Mouse (Mus musculus): Measurements from ENCODE around the gene Tnc. TPM values are rescaled to one million over a fixed set of nuclear protein-coding genes. Genes with fewer than 3 reads are reported as not detected.
A peak's percentile ranks its signal among the peaks of the same experiment; 100 is the strongest.

Tnc gene
- polyA plus RNA-seq, 1 experiment from 2014 or later: 44.1 TPM

DNA sequence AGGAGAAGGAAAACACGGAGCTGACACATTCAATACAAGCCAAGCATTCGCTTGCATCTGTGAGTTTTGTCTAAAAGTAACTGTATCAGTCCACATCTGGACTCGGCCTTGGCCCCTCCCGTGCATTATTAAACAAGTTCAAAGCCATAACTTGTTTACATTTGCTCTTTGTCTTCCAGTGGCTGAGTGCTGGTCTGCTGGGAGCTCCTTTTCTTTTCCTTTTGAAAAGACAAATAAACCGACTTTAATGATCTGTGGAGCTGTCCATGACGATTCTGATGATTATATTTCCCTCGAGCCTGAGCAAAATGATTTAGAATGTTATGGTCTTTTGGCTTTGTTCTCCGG is 63.7 kb downstream of the Tnc start:
- H3K36me3 ChIP-seq (ENCODE audit: control insufficient read depth, insufficient read depth): no peaks in the 10 kb centered on the region
- no peak overlapping the region for H3K4me2 ChIP-seq (ENCODE audit: low read length)
- 65% methylated on average over 8 of the region's 8 CpGs for WGBS
- no peaks in the 10 kb centered on the region for H3K4me1 ChIP-seq (replicated peaks; ENCODE audit: control insufficient read depth, insufficient read depth, low read length)
- no peak for ATAC-seq
- no peak overlapping the region for H3K27ac ChIP-seq (ENCODE audit: low read length)
- H3K27me3 ChIP-seq (replicated peaks; ENCODE audit: control insufficient read depth, insufficient read depth, low read length): no peaks in the 10 kb centered on the region
- H3K9me3 ChIP-seq (ENCODE audit: control insufficient read depth, low read length): no peaks in the 10 kb centered on the region
- H3K4me3 ChIP-seq (replicated peaks; ENCODE audit: low read length): no peak overlapping the region
- H3K9ac ChIP-seq (replicated peaks; ENCODE audit: low read depth, low read length): no peak overlapping the region

DNA sequence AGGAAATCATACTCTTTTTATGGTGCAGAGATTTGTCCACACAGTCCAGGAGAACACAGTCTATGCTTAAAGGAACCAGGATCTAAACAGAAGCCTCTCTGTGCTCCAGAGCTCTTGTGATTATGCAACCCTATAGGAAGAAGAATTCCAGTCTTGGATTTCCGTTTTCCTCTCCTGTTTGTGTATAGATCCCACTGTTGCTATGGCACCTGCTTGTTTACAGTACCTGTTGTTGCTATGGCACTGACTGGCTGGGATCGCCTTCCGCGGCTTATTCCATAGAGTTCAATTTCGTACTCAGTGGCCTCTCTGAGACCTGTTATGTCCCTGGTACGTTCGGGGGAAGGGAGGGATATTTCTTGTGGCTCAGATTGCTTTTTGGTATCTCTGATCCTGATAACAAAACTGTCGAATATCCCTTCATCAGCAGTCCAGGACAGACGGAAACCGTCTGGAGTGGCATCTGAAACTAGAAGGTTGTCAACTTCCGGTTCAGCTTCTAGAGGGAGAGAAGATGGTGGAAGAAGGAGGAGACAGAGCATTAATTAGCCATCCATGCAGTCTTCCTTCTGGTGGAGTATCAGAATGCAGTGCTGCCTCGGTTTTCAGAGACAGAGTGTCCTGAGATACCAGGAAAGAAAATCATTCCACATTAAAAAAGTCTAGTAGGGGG is 64.3 kb downstream of the Tnc start:
- Histone ChIP-seq H3K27ac (ENCODE audit: low read length) (no peak overlapping the region), H3K9ac (replicated peaks; ENCODE audit: low read depth, low read length) (no peak overlapping the region), H3K4me2 (ENCODE audit: low read length) (no peak overlapping the region), H3K9me3 (ENCODE audit: control insufficient read depth, low read length) (no peaks in the 10 kb centered on the region), H3K27me3 (replicated peaks; ENCODE audit: control insufficient read depth, insufficient read depth, low read length) (no peaks in the 10 kb centered on the region), H3K4me3 (replicated peaks; ENCODE audit: low read length) (no peak overlapping the region), H3K36me3 (ENCODE audit: control insufficient read depth, insufficient read depth) (no peaks in the 10 kb centered on the region), H3K4me1 (replicated peaks; ENCODE audit: control insufficient read depth, insufficient read depth, low read length) (no peaks in the 10 kb centered on the region)
- WGBS: 76% methylated on average over 12 of the region's 12 CpGs
- peak; percentile 45; the same call in 1 of the 2 replicates for ATAC-seq

DNA sequence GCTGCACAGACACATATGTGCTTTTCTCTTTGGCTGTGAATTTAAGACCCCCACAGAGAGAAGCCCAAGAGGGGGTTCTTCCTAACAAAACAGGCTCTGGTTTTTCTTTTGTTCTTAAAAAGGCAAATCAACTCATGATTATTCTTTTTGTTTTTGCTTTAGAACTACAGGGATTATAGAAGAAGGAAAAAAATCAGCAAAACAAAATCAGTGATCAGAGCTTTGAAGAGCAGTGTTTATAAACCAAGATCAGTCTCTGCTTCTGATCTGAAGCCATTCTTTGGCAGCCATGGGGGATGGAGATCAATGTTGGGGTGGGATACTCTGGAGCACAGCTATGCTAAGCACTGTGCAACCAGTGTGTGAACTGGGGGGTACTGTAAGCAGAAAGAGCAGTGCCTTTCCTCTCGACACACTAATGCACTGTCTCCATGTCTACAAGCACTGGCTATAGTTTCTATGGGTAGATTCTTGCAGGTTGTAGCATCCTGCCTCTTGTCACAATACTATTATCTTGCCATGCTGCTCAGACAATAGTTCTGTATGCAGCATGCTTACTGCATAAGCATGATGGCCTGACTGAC is 66.5 kb downstream of the Tnc start:
- 82% methylated on average over 1 of the region's 1 CpGs for WGBS
- ATAC-seq: no peak
- no peaks in the 10 kb centered on the region for H3K27me3 ChIP-seq (replicated peaks; ENCODE audit: control insufficient read depth, insufficient read depth, low read length)

DNA sequence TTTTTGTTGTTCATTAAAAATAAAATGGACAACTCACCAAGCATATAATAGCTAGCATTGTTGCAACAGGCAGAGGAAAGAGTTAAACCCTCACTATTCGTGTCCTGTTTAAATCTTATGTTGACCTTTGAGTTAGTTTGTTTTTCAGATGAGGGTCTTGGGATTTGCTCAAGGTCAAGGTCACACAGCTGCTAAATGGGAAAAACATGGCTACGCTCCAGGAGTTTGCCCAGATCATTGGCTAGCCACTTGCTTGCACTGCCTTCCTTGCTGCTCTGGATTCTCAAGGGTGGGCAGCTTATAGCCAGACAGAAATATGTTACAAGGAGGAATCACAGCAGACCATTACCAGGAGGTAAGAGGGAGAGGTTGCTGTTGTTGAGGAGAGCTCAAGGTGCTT is 67.2 kb downstream of the Tnc start:
- WGBS: 55% methylated on average over 2 of the region's 2 CpGs
- no peaks in the 10 kb centered on the region for H3K27me3 ChIP-seq (replicated peaks; ENCODE audit: control insufficient read depth, insufficient read depth, low read length)
- H3K4me2 ChIP-seq (ENCODE audit: low read length): no peak overlapping the region
- no peak overlapping the region for H3K9ac ChIP-seq (replicated peaks; ENCODE audit: low read depth, low read length)
- no peak overlapping the region for H3K4me3 ChIP-seq (replicated peaks; ENCODE audit: low read length)
- no peak for ATAC-seq
- H3K4me1 ChIP-seq (replicated peaks; ENCODE audit: control insufficient read depth, insufficient read depth, low read length): no peaks in the 10 kb centered on the region
- no peaks in the 10 kb centered on the region for H3K9me3 ChIP-seq (ENCODE audit: control insufficient read depth, low read length)
- H3K36me3 ChIP-seq (ENCODE audit: control insufficient read depth, insufficient read depth): no peaks in the 10 kb centered on the region
- H3K27ac ChIP-seq (ENCODE audit: low read length): no peak overlapping the region

More for the DNA sequence above, 66.5 kb downstream of the Tnc start:
- Histone ChIP-seq H3K4me2 (ENCODE audit: low read length) (no peak overlapping the region), H3K9ac (replicated peaks; ENCODE audit: low read depth, low read length) (no peak overlapping the region), H3K36me3 (ENCODE audit: control insufficient read depth, insufficient read depth) (no peaks in the 10 kb centered on the region), H3K4me3 (replicated peaks; ENCODE audit: low read length) (no peak overlapping the region), H3K9me3 (ENCODE audit: control insufficient read depth, low read length) (no peaks in the 10 kb centered on the region), H3K27ac (ENCODE audit: low read length) (no peak overlapping the region), H3K4me1 (replicated peaks; ENCODE audit: control insufficient read depth, insufficient read depth, low read length) (no peaks in the 10 kb centered on the region)

DNA sequence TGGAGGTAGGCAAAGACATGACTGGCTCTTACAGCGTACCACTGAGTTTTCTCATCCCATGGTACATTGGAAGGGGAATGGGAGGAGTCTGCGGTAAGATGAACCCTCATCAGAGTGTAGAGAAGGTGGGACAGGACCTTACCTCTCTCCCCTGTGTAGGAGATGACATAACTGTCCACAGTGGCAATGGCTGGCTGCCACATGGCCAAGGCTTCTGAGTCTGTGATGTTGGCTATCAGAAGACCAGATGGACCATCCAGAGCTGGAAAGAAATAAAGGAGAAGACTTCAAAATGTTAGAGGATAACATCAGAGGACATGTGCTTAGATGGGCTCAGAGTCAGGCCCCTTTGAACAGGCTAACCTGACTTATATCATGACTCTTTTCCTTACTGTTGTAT is 74.3 kb downstream of the Tnc start:
- no peak overlapping the region for H3K4me2 ChIP-seq (ENCODE audit: low read length)
- no peak overlapping the region for H3K4me3 ChIP-seq (replicated peaks; ENCODE audit: low read length)
- H3K36me3 ChIP-seq (ENCODE audit: control insufficient read depth, insufficient read depth): no peaks in the 10 kb centered on the region
- H3K27ac ChIP-seq (ENCODE audit: low read length): no peak overlapping the region
- H3K4me1 ChIP-seq (replicated peaks; ENCODE audit: control insufficient read depth, insufficient read depth, low read length): no peaks in the 10 kb centered on the region
- H3K9me3 ChIP-seq (ENCODE audit: control insufficient read depth, low read length): no peaks in the 10 kb centered on the region
- ATAC-seq: no peak; the same call in 1 of the 2 replicates
- WGBS: 90% methylated on average over 2 of the region's 2 CpGs
- H3K27me3 ChIP-seq (replicated peaks; ENCODE audit: control insufficient read depth, insufficient read depth, low read length): no peaks in the 10 kb centered on the region
- no peak overlapping the region for H3K9ac ChIP-seq (replicated peaks; ENCODE audit: low read depth, low read length)

DNA sequence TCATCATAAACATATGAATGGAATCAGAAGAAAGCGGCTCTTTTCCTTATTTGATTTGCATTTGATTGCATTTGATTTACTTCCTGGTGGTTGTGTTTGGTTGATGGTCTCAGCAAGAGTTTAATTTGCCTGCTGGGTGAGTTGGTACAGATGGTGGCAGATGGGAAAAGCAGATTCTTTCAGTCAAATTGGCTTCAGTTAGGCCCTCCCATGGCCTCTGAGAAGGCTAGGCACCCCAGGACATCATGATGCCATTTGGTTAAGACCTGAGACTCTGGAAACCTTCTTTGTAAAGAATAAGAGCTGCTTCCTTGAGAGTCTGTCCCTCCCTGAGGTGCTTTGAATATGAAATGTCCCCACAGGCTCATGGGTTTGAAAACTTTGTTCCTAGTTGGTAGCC is 75.1 kb downstream of the Tnc start:
- WGBS: 42% methylated on average over 1 of the region's 1 CpGs
- ATAC-seq: no peak
- H3K4me3 ChIP-seq (replicated peaks; ENCODE audit: low read length): no peak overlapping the region

DNA sequence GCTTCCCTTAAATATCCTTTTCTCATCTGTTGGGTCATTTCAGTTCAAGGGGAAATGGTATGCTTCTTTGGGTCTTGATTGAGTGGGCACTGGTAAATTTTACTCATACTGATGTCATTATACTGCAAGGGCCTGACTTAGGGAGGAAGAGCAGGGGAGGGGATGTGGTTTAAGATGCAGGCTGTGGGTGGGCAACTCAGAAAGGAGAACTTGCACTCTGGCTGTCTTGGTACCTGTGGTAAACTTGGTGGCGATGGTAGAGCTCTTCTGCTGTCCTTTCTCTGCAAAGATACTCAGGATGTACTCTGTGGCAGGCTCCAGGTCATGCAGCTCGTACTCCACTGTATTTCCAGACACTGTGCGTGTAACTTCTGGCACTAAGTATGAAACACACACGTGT is 75.9 kb downstream of the Tnc start:
- Histone ChIP-seq H3K4me3 (replicated peaks; ENCODE audit: low read length) (no peak overlapping the region), H3K4me1 (replicated peaks; ENCODE audit: control insufficient read depth, insufficient read depth, low read length) (no peaks in the 10 kb centered on the region), H3K9me3 (ENCODE audit: control insufficient read depth, low read length) (no peaks in the 10 kb centered on the region), H3K36me3 (ENCODE audit: control insufficient read depth, insufficient read depth) (no peaks in the 10 kb centered on the region), H3K27me3 (replicated peaks; ENCODE audit: control insufficient read depth, insufficient read depth, low read length) (no peaks in the 10 kb centered on the region), H3K9ac (replicated peaks; ENCODE audit: low read depth, low read length) (no peak overlapping the region), H3K4me2 (ENCODE audit: low read length) (no peak overlapping the region), H3K27ac (ENCODE audit: low read length) (no peak overlapping the region)
- no peak for ATAC-seq
- 81% methylated on average over 4 of the region's 4 CpGs for WGBS

More for the DNA sequence above, 75.1 kb downstream of the Tnc start:
- H3K9me3 ChIP-seq (ENCODE audit: control insufficient read depth, low read length): no peaks in the 10 kb centered on the region
- H3K27ac ChIP-seq (ENCODE audit: low read length): no peak overlapping the region
- no peak overlapping the region for H3K4me2 ChIP-seq (ENCODE audit: low read length)
- no peak overlapping the region for H3K9ac ChIP-seq (replicated peaks; ENCODE audit: low read depth, low read length)
- H3K4me1 ChIP-seq (replicated peaks; ENCODE audit: control insufficient read depth, insufficient read depth, low read length): no peaks in the 10 kb centered on the region
- no peaks in the 10 kb centered on the region for H3K36me3 ChIP-seq (ENCODE audit: control insufficient read depth, insufficient read depth)
- no peaks in the 10 kb centered on the region for H3K27me3 ChIP-seq (replicated peaks; ENCODE audit: control insufficient read depth, insufficient read depth, low read length)

DNA sequence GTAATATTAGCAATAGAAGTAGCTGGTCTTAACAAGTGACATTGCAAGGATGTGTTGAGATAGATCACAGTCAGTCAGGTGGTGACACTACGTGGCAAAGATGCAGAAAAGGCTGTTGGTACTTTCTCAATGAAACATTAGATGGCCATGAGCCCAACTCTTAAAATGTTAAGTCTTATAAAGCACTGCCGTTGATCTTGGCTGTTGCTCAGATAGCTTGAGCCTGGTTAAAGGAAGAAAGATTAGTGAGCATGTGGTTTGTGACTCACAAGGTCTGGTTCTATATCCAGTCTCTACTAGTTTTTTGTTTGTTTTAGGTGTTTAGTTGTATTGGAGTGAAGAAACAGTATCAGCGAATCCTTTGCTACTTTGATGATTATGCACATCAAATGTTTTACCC is 76.9 kb downstream of the Tnc start:
- Histone ChIP-seq H3K27me3 (replicated peaks; ENCODE audit: control insufficient read depth, insufficient read depth, low read length) (no peaks in the 10 kb centered on the region), H3K4me3 (replicated peaks; ENCODE audit: low read length) (no peak overlapping the region), H3K36me3 (ENCODE audit: control insufficient read depth, insufficient read depth) (no peaks in the 10 kb centered on the region), H3K27ac (ENCODE audit: low read length) (no peak overlapping the region), H3K4me2 (ENCODE audit: low read length) (no peak overlapping the region), H3K9ac (replicated peaks; ENCODE audit: low read depth, low read length) (no peak overlapping the region), H3K4me1 (replicated peaks; ENCODE audit: control insufficient read depth, insufficient read depth, low read length) (no peaks in the 10 kb centered on the region), H3K9me3 (ENCODE audit: control insufficient read depth, low read length) (no peaks in the 10 kb centered on the region)
- 88% methylated on average over 3 of the region's 3 CpGs for WGBS
- no peak for ATAC-seq

DNA sequence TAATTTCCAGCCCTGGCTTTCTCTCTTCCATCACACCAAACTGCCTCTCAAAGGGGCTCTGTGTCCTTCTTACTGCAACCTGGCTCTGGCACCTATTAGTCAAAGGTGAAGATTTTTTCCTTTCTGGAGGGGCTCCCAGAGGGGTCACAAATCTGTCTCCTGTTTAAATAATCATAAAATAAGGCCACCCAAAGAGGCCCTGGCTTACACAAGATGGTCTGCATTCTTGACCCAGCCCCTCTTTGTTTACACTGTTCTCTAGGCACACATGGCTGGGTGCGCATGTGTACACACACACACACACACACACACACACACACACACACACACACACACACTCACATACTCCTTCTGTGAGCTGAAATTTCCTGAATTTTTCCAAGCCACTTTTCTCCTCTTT is 83.4 kb downstream of the Tnc start:
- ATAC-seq: no peak
- Histone ChIP-seq H3K9ac (replicated peaks; ENCODE audit: low read depth, low read length) (no peak overlapping the region), H3K4me1 (replicated peaks; ENCODE audit: control insufficient read depth, insufficient read depth, low read length) (no peaks in the 10 kb centered on the region), H3K4me2 (ENCODE audit: low read length) (no peak overlapping the region), H3K36me3 (ENCODE audit: control insufficient read depth, insufficient read depth) (no peaks in the 10 kb centered on the region), H3K4me3 (replicated peaks; ENCODE audit: low read length) (no peak overlapping the region), H3K27ac (ENCODE audit: low read length) (no peak overlapping the region), H3K9me3 (ENCODE audit: control insufficient read depth, low read length) (no peaks in the 10 kb centered on the region), H3K27me3 (replicated peaks; ENCODE audit: control insufficient read depth, insufficient read depth, low read length) (no peaks in the 10 kb centered on the region)
- 88% methylated on average over 1 of the region's 1 CpGs for WGBS
